Comparison of ENCODE assay signal across 12 mouse cellular contexts in the genomic region with DNA sequence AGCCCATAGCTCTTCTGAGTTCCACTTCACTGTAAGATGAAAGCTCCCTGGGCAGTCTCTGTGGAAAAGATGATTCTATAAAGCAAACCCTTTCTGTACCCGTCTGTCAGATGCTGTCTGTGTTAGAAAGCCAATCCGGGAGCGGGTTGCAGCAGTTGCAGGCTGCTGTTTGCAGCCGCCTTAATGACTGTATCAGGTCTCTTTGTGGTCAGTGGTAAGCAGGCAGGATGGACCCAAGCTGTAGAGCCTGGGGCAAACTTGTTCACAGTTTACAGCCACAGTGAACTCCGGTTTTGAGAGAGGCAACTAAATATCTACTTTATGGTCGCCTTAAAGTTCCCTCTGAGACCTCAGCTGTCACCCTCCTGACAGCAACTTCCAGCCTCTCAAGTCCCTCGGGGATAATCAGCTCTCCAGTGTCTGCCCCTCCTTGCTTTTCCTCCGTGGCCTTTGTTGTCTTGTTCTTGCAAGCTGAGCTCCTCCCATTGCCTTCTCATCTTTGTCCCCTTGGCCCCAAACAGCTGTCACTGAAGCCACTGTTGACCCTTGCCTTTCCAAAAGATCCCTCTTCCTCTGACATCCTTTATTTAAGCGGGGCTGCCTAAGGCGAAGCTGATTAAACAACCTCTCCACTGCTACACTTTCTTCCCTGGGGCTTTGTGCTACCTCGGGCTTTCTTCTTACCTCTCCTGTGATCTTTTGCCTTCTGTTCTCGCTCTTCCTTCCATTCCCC.
DNase-seq lines count a peak whose midpoint lies in the region; ATAC-seq lines count a peak whose summit lies in the region.
"Had no signal": no experiment of that assay in that cellular context is flagged by ENCODE, and none has a peak within 500 bp of the region (broad histone marks: within the 10 kb centered on the region; RNA-seq: fewer than 3 reads in every experiment).

No protein-coding gene starts in this region.

- H3K36me3 ChIP-seq in lung, embryonic 16.5 days (ENCODE audit: control insufficient read depth, insufficient read depth, low read length) = no peaks in the 10 kb centered on the region
- H3K36me3 ChIP-seq in embryonic facial prominence, embryonic 12.5 days = no peaks in the 10 kb centered on the region
- H3K36me3 ChIP-seq: heart, embryonic 13.5 days had no signal

- intact Hi-C loops in gastrocnemius, postnatal 14 days (cut with DNase I; ENCODE audit: low total_unique reads) = no loop called here

- H3K9me3 ChIP-seq in lung, embryonic 16.5 days (ENCODE audit: control insufficient read depth, low read length) = no peaks in the 10 kb centered on the region
- H3K9me3 ChIP-seq in embryonic facial prominence, embryonic 12.5 days = no peaks in the 10 kb centered on the region
- H3K9me3 ChIP-seq: heart, embryonic 13.5 days had no signal

- peak; percentile 56; the same call in 1 of the 2 replicates for ATAC-seq in lung, embryonic 16.5 days (ENCODE audit: low read depth)
- no peak for ATAC-seq in embryonic facial prominence, embryonic 12.5 days (ENCODE audit: insufficient number of reproducible peaks, insufficient read depth, low FRiP score, low TSS enrichment)

- no peak overlapping the region for H3K4me2 ChIP-seq in lung, embryonic 16.5 days (ENCODE audit: low read depth, low read length)
- H3K4me2 ChIP-seq in embryonic facial prominence, embryonic 12.5 days (replicated peaks) = no peak overlapping the region
- H3K4me2 ChIP-seq: heart, embryonic 13.5 days had no signal

- H3K4me3 ChIP-seq in lung, embryonic 16.5 days (ENCODE audit: low read length) = no peak overlapping the region
- no peak overlapping the region for H3K4me3 ChIP-seq in embryonic facial prominence, embryonic 12.5 days
- H3K4me3 ChIP-seq: heart, embryonic 13.5 days had no signal

- WGBS in lung, embryonic 16.5 days = 29% methylated on average over 12 of the region's 12 CpGs
- WGBS in embryonic facial prominence, embryonic 12.5 days = 12% methylated on average over 12 of the region's 12 CpGs

- no peaks in the 10 kb centered on the region for H3K4me1 ChIP-seq in lung, embryonic 16.5 days (replicated peaks; ENCODE audit: control insufficient read depth, insufficient read depth, low read length)
- peaks cover 16% of the 10 kb centered on the region for H3K4me1 ChIP-seq in embryonic facial prominence, embryonic 12.5 days
- H3K4me1 ChIP-seq: heart, embryonic 13.5 days had no signal

- DNase-seq in lung, postnatal 14 days = no peak
- peak; percentile 42 to 72 for DNase-seq in kidney, postnatal 25 days
- DNase-seq in retina, embryonic 14.5 days (ENCODE audit: low spot score) = peak; percentile 48
- DNase-seq in gastrocnemius, postnatal 14 days = no peak
- DNase-seq in right cerebral cortex, postnatal 4 days = no peak
- DNase-seq in thymus, postnatal 0 days (ENCODE audit: low spot score) = no peak
- DNase-seq: left cerebral cortex, postnatal 4 days; right cerebral cortex, postnatal 14 days; thymus, adult 18-20 months had no signal

- no peak overlapping the region for H3K27ac ChIP-seq in lung, embryonic 16.5 days (ENCODE audit: low read length)
- H3K27ac ChIP-seq in embryonic facial prominence, embryonic 12.5 days = no peak overlapping the region
- H3K27ac ChIP-seq: heart, embryonic 13.5 days had no signal

- no peaks in the 10 kb centered on the region for H3K27me3 ChIP-seq in lung, embryonic 16.5 days (ENCODE audit: control insufficient read depth, insufficient read depth, low read depth, low read length)
- no peaks in the 10 kb centered on the region for H3K27me3 ChIP-seq in embryonic facial prominence, embryonic 12.5 days

- H3K9ac ChIP-seq in lung, embryonic 16.5 days (ENCODE audit: low read length) = no peak overlapping the region
- H3K9ac ChIP-seq in embryonic facial prominence, embryonic 12.5 days = 0 out of 2 replicates have a peak overlapping the region, but pooled peaks have one; percentile 10
- H3K9ac ChIP-seq: heart, embryonic 13.5 days had no signal

Comparison
In these comparisons a context has a peak if more than half of its experiments do, and no peak if none do; other contexts are left out.
1. DNase-seq: peak in kidney, postnatal 25 days (2 of 2) and retina, embryonic 14.5 days (single experiment); none in lung, postnatal 14 days (single experiment), gastrocnemius, postnatal 14 days (single experiment), right cerebral cortex, postnatal 4 days (single experiment) and thymus, postnatal 0 days (single experiment).